Mouse (Mus musculus): ENCODE measurements around the gene Pkd1l2. TPM values are rescaled to one million over a fixed set of nuclear protein-coding genes. Genes with fewer than 3 reads are reported as not detected.

The Pkd1l2 gene
- total RNA-seq, 2 experiments from 2014 or later: 1.5 to 3.1 TPM

DNA sequence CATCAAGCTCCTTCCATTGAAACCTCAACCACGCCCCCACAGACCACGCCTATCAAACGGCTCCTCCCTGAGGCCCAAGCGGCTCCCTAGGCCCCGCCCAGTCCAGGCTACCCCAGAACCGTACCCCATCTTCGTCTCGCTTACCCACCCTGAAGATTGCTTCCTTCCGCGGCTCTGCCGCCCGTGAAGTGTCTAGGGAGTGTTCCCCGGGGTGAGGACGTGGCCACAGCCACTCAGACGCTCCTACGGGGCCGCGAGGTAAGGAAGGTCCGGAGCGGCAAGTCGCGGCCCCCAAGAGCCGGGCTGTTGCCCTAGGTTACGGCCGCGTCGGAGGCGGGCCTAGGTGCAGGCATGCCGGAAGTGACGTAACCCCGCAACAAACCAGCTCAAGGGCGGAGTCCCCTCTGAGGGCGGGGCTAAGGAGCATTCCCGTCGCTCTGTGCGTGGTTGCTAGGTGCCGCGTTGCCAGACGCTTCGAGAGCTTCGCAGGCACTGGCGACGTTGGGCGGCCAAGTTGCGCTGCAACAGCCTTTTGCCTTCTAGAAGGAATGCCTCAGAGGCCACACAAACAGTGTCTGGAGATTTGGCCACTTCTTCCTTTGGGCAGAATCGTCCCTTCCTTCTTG lies 103.5 kb downstream of the Pkd1l2 start, which contains the start of gene 1700030J22Rik:
TSS of gene 1700030J22Rik (minus strand) at position 329 of the 626 bp plus-strand sequence.
- peak; percentile 89 to 96 for DNase-seq (ENCODE audit: low spot score in 2 of 2)

DNA sequence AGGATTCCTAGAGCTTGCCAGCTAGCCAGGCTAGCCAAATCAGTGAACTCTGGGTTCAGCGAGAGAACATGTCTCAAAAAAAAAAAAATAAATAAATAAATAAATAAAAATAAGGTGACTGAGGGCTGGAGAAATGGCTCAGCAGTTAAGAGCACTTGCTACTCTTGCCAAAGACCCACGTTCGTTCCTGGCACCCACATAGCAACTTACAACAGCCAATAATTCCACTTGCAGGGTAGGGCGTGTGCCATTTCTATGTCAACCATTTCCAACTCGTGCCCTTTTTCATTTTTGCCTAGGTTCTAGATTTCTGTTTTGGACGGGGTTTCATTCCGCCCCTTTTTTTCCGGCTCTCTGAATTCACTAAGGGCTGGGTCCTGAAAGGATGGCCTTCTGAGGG lies 104.2 kb downstream of the Pkd1l2 start:
- DNase-seq (ENCODE audit: low spot score in 2 of 2): no peak

DNA sequence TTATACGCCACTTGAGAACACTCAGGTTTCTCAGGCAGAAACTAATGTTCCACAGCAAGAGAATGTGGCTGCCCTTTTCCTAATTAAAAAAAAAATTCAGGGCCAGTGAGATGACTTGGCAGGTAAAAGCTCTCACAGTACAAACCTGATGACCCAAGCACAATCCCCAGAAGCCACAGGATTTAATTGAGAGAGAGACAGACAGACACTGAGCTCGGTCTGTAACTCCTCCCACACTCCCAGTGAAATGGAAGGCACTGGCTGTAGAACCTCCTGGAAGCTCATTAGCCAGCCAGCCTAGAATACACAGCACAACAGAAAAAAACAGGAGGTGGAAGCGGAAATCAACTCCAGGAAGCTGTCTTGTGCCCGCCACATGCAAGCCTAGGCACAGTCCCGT lies 106.6 kb downstream of the Pkd1l2 start:
- no peak for DNase-seq (ENCODE audit: low spot score in 2 of 2)

DNA sequence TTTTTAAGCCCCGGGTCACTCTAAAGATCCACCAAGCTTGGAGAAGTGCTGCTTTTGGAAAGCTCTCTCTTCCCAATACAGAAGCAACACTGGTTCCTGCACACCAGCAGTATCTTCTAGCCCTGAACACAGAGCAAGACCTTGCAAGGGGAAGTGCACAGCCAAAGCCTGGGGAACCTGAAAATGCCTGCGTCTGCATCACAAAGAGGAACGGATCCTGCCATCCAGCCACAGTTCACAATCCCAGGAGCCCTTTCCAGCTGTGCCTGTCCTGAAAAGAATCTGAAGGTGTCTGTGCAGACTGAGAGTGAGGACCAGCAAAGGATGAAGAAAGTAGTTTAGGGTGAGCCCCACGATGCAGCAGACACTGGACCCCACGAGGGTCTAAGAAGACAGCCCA lies 107.2 kb downstream of the Pkd1l2 start:
- DNase-seq (ENCODE audit: low spot score in 2 of 2): no peak

DNA sequence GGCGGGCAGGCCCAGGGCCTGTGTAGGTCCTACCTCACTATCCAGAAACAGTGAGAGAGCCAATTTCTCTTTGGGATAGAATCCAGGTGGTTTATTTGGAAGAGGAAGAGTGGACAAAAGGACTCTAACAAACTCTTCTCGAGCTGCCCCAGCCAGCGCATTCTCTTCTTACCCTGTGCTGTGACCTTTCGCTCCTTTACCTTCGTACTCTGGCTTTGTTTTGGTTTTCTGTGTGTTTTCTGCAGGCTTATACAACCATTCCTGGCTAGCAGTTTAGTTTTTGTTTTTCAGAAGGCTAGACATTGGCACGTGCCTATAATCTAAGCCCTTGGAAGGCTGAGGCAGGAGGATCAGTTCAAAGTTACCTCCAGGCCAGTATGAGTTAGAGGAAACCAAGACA lies 112.7 kb downstream of the Pkd1l2 start:
- no peak for DNase-seq (ENCODE audit: low spot score in 2 of 2)

DNA sequence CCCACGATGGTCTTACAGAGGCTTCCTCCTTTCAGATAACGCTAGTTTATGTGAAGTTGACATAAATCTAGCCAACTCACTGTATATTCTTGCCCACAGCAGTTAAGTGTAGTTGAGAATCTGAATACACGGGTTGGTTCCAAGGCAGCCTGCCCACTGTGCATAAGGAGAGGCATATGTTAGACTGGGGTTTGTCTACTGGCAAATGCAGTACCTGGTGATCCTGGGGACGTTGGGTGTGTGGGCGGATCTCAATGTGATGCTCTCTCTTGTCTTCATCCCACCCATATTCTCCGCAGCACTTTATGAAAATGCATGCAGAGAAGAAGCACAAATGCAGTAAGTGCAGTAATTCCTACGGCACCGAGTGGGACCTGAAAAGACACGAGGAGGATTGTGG lies 127.8 kb downstream of the Pkd1l2 start:
- DNase-seq (ENCODE audit: low spot score in 2 of 2): no peak

DNA sequence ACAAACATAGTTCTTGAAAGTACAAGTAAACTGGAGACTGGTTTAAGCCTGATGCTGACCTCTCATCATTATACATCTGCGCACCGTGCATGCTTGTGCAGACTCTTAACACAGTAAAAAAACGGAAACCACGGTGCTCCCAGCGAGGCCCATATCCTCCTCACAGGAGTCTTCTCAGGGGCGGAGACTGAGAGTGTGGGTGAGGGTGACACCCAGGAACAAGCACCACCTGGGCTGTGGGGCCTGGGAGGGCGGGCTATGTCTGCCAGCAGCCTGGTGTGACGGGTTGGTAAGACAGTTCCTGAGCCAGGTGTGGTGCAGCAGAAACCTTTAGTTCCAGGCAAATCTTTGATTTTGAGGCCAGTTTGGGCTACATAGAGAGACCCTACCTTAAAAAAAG lies 129.8 kb downstream of the Pkd1l2 start:
- DNase-seq (ENCODE audit: low spot score in 2 of 2): no peak

DNA sequence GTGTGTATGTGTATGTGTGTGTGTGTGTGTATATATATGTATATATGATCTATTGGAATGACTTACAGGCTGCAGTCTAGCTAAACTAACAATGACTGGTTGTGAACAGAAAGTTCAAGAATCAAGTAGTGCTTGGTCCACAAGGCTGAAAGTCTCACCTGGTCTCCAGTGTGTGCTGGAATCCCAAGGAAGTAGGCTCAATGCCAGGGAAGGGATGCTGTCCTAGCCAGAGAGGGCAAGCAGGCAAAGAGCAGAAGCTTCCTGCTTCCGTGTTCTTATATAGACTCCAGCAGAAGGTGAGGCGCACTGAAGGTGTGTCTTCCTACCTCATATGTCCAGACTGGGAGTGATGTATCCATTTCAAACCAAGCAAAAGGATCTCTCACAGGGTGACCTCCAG lies 130.5 kb downstream of the Pkd1l2 start:
- no peak for DNase-seq (ENCODE audit: low spot score in 2 of 2)

DNA sequence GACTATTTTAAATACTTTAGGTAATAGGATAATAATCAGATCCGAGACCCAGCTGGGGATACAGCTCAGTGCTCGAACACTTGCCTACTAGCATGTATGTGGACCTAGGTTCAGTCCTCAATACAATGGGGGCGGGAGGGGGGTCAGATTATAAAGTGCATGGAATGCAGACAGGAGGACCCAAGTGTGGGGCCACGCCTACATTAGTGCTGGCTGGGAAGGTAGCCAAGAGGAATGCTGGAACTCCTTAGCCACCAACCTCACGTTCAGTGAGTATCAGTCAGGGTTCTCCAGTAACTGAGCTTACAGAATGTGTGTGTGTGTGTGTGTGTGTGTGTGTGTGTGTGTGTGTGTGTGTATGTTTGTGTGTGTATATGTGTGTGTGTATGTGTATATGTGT lies 130.9 kb downstream of the Pkd1l2 start:
- no peak for DNase-seq (ENCODE audit: low spot score in 2 of 2)

DNA sequence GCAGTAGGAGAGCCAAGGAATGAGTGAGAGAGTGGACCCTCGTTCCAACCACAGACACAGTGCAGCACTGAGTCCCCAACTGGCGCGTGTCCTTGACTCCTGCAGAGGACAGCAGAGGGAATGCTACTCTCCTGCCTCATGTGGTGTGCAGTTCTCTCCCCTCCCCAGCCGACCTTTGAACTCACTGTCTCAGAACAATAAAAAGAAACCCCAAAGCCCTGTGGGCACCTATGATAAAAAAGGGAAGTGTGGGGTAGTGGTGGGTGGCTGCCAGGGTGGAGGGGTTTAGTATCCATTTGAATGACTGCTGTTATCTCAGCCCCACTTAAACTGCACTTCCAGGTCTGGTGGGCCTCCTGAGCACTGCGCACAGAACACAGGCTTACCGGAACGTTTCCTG lies 134.7 kb downstream of the Pkd1l2 start:
- no peak for DNase-seq (ENCODE audit: low spot score in 2 of 2)

DNA sequence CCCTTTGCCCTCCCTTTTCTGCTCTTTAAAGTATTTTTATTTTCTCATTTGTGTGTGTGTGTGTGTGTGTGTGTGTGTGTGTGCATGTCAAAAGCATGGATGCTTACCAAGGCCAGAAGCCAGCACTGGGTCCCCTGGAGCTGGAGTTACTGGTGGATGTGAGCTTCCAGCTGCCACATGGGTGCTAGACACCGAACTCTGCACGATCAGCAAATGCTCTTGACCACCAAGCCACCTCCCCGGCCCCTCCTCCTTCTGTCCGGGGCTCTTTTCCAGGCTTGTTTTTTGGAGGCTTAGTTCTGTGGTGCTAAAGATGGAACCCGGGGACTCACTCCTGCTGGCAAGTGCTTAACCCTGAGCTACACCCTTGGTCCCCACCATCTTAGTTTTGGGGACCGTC lies 135.4 kb downstream of the Pkd1l2 start:
- no peak for DNase-seq (ENCODE audit: low spot score in 2 of 2)

DNA sequence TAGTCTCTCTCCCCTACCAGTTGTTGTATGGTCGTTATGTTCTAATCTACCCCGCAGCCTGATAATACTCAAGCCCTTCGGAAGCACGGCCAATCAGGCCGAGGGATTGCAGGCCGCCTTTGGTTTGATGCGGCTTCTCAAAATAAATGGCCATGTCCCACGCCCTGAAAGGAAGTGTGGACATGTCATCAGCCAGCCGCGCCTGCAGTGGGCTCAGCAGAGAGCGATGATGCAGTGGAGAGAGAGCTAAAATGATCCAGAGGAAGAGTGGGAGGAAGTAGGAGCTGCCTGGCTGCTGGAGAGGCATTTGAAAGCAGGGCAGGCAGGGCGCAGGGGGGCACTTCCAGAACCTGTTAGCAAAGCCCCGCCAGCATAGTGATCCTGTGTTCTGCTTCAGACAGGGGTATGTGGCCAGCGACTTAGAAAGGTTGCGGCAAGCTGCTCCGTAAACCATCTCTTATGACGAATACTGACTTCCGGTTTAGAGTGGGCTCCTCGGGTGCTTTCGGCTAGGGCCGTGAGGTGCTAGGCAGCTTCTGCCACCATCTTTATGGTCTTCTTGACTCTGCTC lies 135.9 kb downstream of the Pkd1l2 start:
- DNase-seq (ENCODE audit: low spot score in 2 of 2): no peak

Other genes with a start within 250 kb of the Pkd1l2 start
- gene Cmc2, start 161.0 kb downstream of the Pkd1l2 start, total RNA-seq (2021): 10 to 100 TPM; 32.8 to 33.6 TPM
- 10 to 100 TPM; 16.8 to 18.7 TPM for gene Cenpn, start 160.7 kb downstream of the Pkd1l2 start, total RNA-seq (2021)
- 10 to 100 TPM; 20.9 to 23.2 TPM for gene Atmin, start 139.1 kb downstream of the Pkd1l2 start, total RNA-seq (2021)
- 1 to 10 TPM in 1 of 2 experiments, under 1 TPM in 1; 0.96 to 1.5 TPM for gene 1700030J22Rik, start 103.5 kb downstream of the Pkd1l2 start, total RNA-seq (2021)
- gene Gcsh, start 88.9 kb downstream of the Pkd1l2 start, total RNA-seq (2021): 10 to 100 TPM; 93.6 to 96.6 TPM
- gene Bco1, start 13.4 kb upstream of the Pkd1l2 start, total RNA-seq (2021): 1 to 10 TPM in 1 of 2 experiments, under 1 TPM in 1; 0.62 to 2.0 TPM
- gene Gan, start 75.7 kb upstream of the Pkd1l2 start, total RNA-seq (2021): 10 to 100 TPM; 14.9 to 16.4 TPM
- gene Cmip, start 174.6 kb upstream of the Pkd1l2 start, total RNA-seq (2021): 100 to 1,000 TPM; 120 to 133 TPM

All from adrenal gland, postnatal 4 days (tissue).